Mouse (Mus musculus) E14TG2a.4 (cell line): ENCODE results near the gene Coq8b.

Experiments used
- CTCF ChIP-seq: conservative IDR thresholded peaks from 2 replicates; pipeline ENCODE4 v1.5.1; 2014; ENCODE audit warnings: low read length
- NANOG ChIP-seq: IDR thresholded peaks from 2 replicates; pipeline ENCODE4 v1.6.1; 2014; ENCODE audit warnings: borderline replicate concordance, low read length, mixed read lengths
- POU5F1 ChIP-seq: IDR thresholded peaks from 2 replicates; pipeline ENCODE4 v1.6.1; 2014; ENCODE audit warnings: low read length, borderline replicate concordance

DNA sequence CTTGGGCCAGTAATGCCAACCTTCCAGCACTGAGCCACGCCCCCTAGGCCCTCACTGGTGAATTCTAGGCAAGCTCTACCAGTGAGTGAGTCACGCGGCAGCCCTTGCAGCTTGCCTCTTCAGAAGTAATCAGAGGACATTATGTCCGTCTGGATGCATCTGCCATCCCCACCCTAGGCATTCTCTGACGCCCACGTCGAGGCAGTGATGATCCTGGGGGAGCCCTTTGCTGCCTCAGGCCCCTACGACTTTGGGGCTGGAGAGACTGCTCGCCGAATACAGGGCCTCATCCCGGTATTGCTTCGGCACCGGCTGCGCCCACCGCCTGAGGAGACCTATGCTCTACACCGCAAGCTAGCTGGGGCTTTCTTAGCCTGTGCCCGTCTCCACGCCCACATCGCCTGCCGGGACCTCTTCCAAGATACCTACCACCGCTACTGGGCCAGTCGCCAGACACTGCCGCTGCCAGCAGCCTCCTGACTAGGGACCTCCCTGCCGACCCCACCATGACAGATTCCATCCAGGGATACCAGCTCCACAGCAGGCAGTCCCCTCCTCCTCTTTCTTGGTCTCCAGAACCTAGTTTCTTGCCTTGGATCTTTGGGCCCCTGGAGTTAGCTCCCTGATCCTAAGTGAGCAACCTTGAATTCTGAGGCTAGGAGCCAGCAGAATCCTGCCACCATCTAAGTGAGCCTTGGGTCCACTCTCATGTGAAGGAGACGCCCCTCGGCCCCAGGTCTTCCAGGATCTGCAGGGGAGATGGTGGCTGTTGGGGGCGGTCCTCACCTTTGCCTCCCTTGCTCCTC is 24.4 kb downstream of the Coq8b start:
- TF ChIP-seq CTCF, result no peak
- no peak for TF ChIP-seq NANOG
- TF ChIP-seq POU5F1, result no peak
